Mouse (Mus musculus) forelimb bud, embryonic 11.5 days (tissue): ENCODE measurements around the gene Olfr48.

Experiments
- DNase-seq: peaks from one replicate; pipeline ENCODE4 v3.0.0-alpha.2; 2012; ENCODE audit warnings: low read depth, low spot score

The Olfr48 gene

GRCm38 (mm10) chr2:89848105-89848504 is at the start of gene Olfr48:
Olfr48 (minus strand) TSS chr2:89848205.
- no peak for DNase-seq

- DNase-seq = no peak
Observed at GRCm38 (mm10) chr2:89878137-89878536, 30.1 kb upstream of the Olfr48 start, which contains the start of gene Olfr1257. Olfr1257 (plus strand) TSS chr2:89878437.

- no peak for DNase-seq
Observed at GRCm38 (mm10) chr2:89849230-89849629, 1.2 kb upstream of the Olfr48 start.

GRCm38 (mm10) chr2:89841455-89841854 is 6.5 kb downstream of the Olfr48 start, which contains the start of gene Olfr1256:
Olfr1256 (minus strand) TSS chr2:89841555.
- no peak for DNase-seq

- no peak for DNase-seq
Observed at GRCm38 (mm10) chr2:89820216-89820615, 27.8 kb downstream of the Olfr48 start.

- no peak for DNase-seq
Observed at GRCm38 (mm10) chr2:89811751-89812150, 36.3 kb downstream of the Olfr48 start, which contains the start of gene Olfr1255. Olfr1255 (plus strand) TSS chr2:89812051.

GRCm38 (mm10) chr2:89810751-89811150 is 37.3 kb downstream of the Olfr48 start:
- no peak for DNase-seq

- DNase-seq = no peak
Observed at GRCm38 (mm10) chr2:89799583-89799982, 48.4 kb downstream of the Olfr48 start.

- no peak for DNase-seq
Observed at GRCm38 (mm10) chr2:89793519-89793918, 54.5 kb downstream of the Olfr48 start, which contains the start of gene Olfr1254. Olfr1254 (minus strand) TSS chr2:89793619.
